Mouse (Mus musculus) right cerebral cortex, postnatal 4 days (tissue): ENCODE results near the gene Hyal5.

ENCODE experiments used
- DNase-seq: peaks from one replicate; pipeline ENCODE4 v3.0.0-alpha.2; 2022

Gene Hyal5

GRCm38 (mm10) chr6:24857697-24858096 is at the start of gene Hyal5:
Gene Hyal5 (plus strand): TSS chr6:24857997.
- DNase-seq, result no peak

DNA sequence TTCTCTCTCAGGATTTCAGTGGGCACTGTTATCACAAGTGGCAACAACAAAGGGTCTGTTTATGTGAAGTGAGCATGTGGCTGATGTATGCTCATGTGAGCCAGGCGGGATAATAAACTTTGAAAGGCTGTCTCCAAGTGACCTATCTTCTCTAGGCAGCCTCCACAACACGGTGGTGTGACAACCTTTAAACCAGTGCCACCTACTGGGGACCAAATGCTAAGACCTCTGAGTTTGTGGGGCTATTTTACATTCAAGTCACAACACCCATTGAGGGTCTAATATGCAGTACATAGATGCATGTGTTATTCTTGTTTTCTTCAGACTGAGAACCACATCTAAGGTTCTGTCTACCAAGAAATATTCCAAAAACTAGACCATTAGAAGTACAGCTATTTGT is 35.7 kb upstream of the Hyal5 start:
- DNase-seq, result no peak

DNA sequence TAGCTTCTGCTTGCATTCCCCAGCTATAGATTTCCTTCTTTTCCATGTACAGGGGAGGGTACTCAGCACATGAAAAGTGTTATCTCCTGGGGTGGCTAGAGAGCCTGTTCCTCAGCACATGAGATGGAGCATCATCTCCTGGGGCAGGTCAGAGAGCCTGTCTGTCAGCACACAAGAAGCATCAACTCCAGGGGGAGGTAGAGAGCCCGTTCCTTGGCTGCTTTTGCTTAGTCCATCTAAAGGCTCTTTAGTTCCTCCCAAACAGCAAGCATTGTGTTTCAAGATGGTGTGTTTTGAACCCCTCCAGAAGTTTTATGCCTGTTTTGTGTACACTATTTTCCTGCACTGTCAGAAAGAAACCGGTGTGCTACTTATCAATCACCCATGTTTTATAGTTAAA is 2.5 kb downstream of the Hyal5 start:
- DNase-seq, result no peak

DNA sequence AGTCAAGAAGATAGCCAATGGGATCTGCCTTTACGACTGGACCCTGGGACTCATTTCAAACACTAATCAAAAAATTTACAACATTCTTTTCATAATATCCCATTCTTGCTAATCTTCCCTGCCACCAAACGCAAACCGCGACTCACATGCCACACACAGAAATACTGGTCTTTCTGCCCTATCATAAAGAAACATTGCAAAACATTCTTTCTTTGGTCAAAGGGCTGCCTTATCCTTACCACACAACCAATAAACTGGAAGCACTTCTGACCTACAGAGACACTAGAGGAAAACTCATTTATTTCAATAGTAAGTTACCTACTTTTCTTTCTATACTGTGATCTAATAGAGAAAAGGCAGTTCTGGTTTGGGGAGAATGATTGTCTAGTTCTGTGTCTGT is 5.9 kb downstream of the Hyal5 start:
- no peak for DNase-seq

DNA sequence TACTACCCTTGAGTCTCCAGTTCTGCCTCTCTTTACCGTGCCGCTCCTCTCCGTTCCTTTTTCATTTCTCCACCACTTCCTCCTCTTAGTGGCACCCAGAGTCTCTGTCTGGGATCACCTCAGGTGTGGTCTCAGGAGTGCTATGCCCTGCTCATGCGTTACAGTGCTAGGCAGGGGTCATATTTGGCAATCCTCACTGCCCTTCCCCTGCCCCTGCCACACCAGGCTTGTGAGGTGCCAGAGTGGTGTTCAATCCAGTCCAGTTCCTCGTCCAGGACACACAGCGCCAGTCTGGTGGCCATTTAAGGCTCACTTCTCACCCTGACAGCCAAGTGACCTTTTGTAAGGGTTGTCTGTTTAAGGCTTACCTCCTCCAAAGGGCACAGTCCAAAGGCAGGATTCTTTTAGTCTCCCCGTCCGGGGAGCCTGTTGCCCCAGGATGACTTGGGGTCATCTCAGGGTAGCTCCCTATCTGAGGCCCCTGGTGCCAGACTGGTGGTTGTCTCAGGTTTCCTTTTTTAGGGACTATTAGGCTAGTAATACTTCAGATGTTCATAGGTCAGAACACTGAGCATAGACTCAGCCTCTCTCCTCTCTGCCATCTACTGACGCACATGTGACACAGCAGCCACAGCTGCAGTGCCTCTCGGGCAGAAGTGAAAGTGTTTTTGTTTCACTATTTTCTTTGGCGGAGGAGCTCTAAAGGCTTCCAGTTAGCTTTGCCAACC is 36.5 kb downstream of the Hyal5 start:
- DNase-seq, result no peak

- DNase-seq, result no peak
These were observed 37.0 kb downstream of the Hyal5 start for GRCm38 (mm10) chr6:24894874-24895183.

DNA sequence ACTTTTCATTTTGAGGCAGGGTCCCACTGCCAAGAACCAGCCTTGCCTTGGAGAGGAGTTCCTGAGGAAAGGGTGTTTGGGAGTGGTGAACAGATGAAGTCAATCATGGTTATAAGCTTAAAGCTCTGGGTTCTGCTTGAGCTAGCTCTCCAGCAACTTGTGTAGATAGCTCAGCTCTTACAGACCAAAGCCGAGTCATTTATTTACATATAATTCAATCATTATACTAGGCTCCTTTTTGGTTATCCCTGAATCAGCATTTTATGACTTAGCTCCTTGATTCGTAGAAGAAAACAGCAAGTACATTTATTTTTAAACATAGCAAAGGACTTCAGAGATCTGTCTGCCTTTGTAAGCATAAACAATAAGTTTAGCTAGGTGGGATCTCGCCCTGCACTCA is 47.3 kb downstream of the Hyal5 start:
- DNase-seq, result no peak

DNA sequence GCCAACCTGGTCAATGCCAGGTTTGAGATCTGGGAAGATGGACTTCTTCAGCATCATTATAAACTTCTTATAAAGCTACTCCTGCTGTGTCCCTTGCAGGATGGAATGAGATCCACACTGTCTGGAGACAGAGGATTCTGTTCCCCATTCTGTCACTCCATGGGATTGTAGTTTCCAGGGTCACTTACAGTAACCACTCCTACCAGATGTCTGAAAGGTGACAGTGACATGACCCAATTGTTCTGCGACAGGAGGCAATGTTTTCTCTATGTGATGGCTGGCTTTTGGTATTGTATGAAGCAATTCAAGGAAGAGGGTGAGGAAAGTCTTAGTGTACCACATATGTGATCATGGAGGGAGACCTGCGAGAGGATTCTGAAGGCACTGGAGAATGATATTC is 50.0 kb downstream of the Hyal5 start:
- DNase-seq, result no peak

- DNase-seq, result no peak
These were observed 52.4 kb downstream of the Hyal5 start for GRCm38 (mm10) chr6:24910016-24910727.

- DNase-seq, result no peak
These were observed 52.9 kb downstream of the Hyal5 start for GRCm38 (mm10) chr6:24910728-24911105.

DNA sequence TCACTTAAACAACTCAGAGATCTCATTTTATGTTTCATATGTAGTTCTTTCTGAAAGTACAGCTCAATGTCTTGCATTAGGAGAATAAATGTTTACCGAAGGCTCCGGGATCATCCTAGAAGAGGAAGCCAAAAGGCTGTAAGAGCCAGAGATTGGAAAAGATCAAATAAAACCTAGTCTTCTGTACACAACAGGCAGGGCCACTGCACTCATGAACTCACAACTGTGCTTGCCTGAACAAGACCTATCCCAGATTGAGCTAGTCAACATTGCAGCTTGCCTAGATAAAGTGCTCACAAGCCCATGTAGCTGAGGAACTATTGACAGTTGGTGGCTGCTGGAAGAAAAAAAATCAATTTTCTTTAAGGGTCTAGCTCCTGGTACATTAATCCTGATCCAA is 55.8 kb downstream of the Hyal5 start:
- DNase-seq, result no peak

- peak; percentile 6 for DNase-seq
These were observed 67.4 kb downstream of the Hyal5 start for GRCm38 (mm10) chr6:24925076-24925785.
